Mouse (Mus musculus) MEL (cell line): ENCODE measurements around the gene Vmn1r36.

ENCODE experiments used
- CHD2 ChIP-seq: IDR thresholded peaks from 2 replicates; pipeline ENCODE4 v1.6.1; 2011; ENCODE audit warnings: low read length, improper control_type of control experiment
- CTCF ChIP-seq, 3 experiments: IDR thresholded peaks in 2 of 3; conservative IDR thresholded peaks in 1 of 3; 2 replicates each; pipeline ENCODE4 v1.5.1; 2011 to 2012; ENCODE audit warnings: low read length in 3 of 3, low read depth in 2 of 3, mild to moderate bottlenecking in 2 of 3, improper control_type of control experiment in 1 of 3, inconsistent platforms in 1 of 3, mixed read lengths in 1 of 3, moderate library complexity in 1 of 3; ENCODE audit not compliant: control insufficient read depth in 1 of 3, insufficient read depth in 1 of 3, poor library complexity in 1 of 3, severe bottlenecking in 1 of 3
- EP300 ChIP-seq, 2 experiments: IDR thresholded peaks; 2 replicates each; pipeline ENCODE4 v1.6.1; 2011; ENCODE audit warnings: improper control_type of control experiment in 2 of 2, low read length in 2 of 2, low read depth in 1 of 2, mild to moderate bottlenecking in 1 of 2
- MAFK ChIP-seq: IDR thresholded peaks from 2 replicates; pipeline ENCODE4 v1.6.1; 2011; ENCODE audit warnings: low read depth, mild to moderate bottlenecking, low read length, improper control_type of control experiment, borderline replicate concordance
- MAX ChIP-seq: IDR thresholded peaks from 2 replicates; pipeline ENCODE4 v1.6.1; 2011; ENCODE audit warnings: low read length, improper control_type of control experiment
- NRF1 ChIP-seq: IDR thresholded peaks from 2 replicates; pipeline ENCODE4 v1.6.1; 2014; ENCODE audit warnings: low read depth, mild to moderate bottlenecking, inconsistent platforms, low read length, improper control_type of control experiment, moderate library complexity; ENCODE audit not compliant: poor library complexity, insufficient read depth, severe bottlenecking
- POLR2A ChIP-seq, 2 experiments: IDR thresholded peaks; 2 replicates each; pipeline ENCODE4 v1.6.1; 2011 to 2012; ENCODE audit warnings: low read length in 2 of 2, mild to moderate bottlenecking in 2 of 2, control low read depth in 1 of 2, improper control_type of control experiment in 1 of 2, low read depth in 1 of 2, moderate library complexity in 1 of 2; ENCODE audit not compliant: control insufficient read depth in 1 of 2, insufficient read depth in 1 of 2, poor library complexity in 1 of 2
- TCF12 ChIP-seq: IDR thresholded peaks from 2 replicates; pipeline ENCODE4 v1.6.1; 2014; ENCODE audit warnings: low read depth, mild to moderate bottlenecking, inconsistent platforms, low read length, improper control_type of control experiment, moderate library complexity
- USF1 ChIP-seq: IDR thresholded peaks from 2 replicates; pipeline ENCODE4 v1.6.1; 2014; ENCODE audit warnings: low read depth, mild to moderate bottlenecking, inconsistent platforms, low read length, improper control_type of control experiment, moderate library complexity

DNA sequence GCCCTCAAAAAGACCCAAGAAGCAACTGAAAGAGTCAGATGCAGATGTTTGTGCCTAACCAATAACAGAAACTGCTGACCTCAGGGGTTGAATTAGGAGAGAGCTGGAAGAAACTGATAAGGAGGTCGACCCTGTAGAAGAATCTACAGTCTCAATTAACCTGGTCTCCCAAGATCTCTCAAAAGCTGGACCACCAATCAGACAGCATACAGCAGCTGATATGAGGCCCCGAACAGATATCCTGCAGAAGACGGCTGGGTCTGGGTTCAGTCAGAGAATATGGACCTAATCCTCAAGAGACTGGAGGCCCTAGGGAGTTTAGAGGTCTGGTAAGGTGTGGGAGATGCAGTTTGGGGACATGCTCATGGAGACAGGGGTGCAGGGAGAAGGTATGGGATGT lies 5.1 kb downstream of the Vmn1r36 start:
- TF ChIP-seq CTCF (IDR thresholded peaks at IDR 0.05 in 2 of 3, conservative IDR thresholded peaks at IDR 0.05 in 1 of 3; ENCODE audit: control insufficient read depth in 1 of 3, insufficient read depth in 1 of 3, low read depth in 2 of 3, low read length in 3 of 3, poor library complexity in 1 of 3, severe bottlenecking in 1 of 3) (no peak), MAFK (no peak), CHD2 (no peak), TCF12 (no peak), POLR2A (IDR thresholded peaks at IDR 0.05; ENCODE audit: control insufficient read depth in 1 of 2, insufficient read depth in 1 of 2, low read depth in 1 of 2, low read length in 2 of 2, poor library complexity in 1 of 2) (no peak), USF1 (no peak), MAX (no peak), EP300 (IDR thresholded peaks at IDR 0.05; ENCODE audit: low read depth in 1 of 2, low read length in 2 of 2) (no peak), NRF1 (no peak)
